Mouse (Mus musculus) heart, adult 2 months (tissue): ENCODE data around the gene Gm7534. TPM values are rescaled to one million over a fixed set of nuclear protein-coding genes. Genes with fewer than 3 reads are reported as not detected.
"Not testable (repeated sequence)": the region's sequence is repeated elsewhere in the genome, so short reads cannot be mapped to it uniquely, and the experiment has no call there.

Source experiments
- DNase-seq, 2 experiments: peaks; one replicate each; pipeline ENCODE4 v3.0.0; 2021
- H3K27ac ChIP-seq: fragments of 200-600 bp; 2 replicates; pipeline ENCODE4 v1.8.1; 2022
- H3K27me3 ChIP-seq: fragments of 200-500 bp; 2 replicates; pipeline ENCODE4 v1.6.1; 2012; ENCODE audit warnings: mild to moderate bottlenecking, low read length, inconsistent platforms, mixed read lengths; ENCODE audit not compliant: control insufficient read depth, insufficient read depth
- H3K36me3 ChIP-seq: fragments of 200-500 bp; 2 replicates; pipeline ENCODE4 v1.6.1; 2012; ENCODE audit warnings: low read length, inconsistent platforms; ENCODE audit not compliant: control insufficient read depth, insufficient read depth
- H3K4me1 ChIP-seq: fragments of 200-500 bp; 2 replicates; pipeline ENCODE4 v1.6.1; 2011; ENCODE audit warnings: low read length; ENCODE audit not compliant: control insufficient read depth, insufficient read depth
- H3K4me3 ChIP-seq: fragments of 200-600 bp; 2 replicates; pipeline ENCODE4 v1.8.1; 2022
- H3K79me2 ChIP-seq: fragments of 200-500 bp; replicated peaks from 2 replicates; pipeline ENCODE4 v1.6.1; 2012; ENCODE audit warnings: mild to moderate bottlenecking, inconsistent platforms, low read length, moderate library complexity, mixed read lengths; ENCODE audit not compliant: control insufficient read depth, insufficient read depth
- H3K9ac ChIP-seq: fragments of 200-500 bp; 2 replicates; pipeline ENCODE4 v1.6.1; 2012; ENCODE audit warnings: low read depth, mild to moderate bottlenecking, control low read depth, inconsistent platforms, low read length, mixed read lengths
- CTCF ChIP-seq: fragments of 200-600 bp; IDR thresholded peaks from 2 replicates; pipeline ENCODE4 v1.8.1; 2022; ENCODE audit warnings: antibody characterized with exemption, mild to moderate bottlenecking, moderate library complexity
- EP300 ChIP-seq: fragments of 200-500 bp; IDR thresholded peaks from 2 replicates; pipeline ENCODE4 v1.6.1; 2011; ENCODE audit warnings: low read depth, low read length, control low read depth; ENCODE audit not compliant: insufficient read depth
- POLR2A ChIP-seq: fragments of 200-500 bp; IDR thresholded peaks from 2 replicates; pipeline ENCODE4 v1.6.1; 2011; ENCODE audit warnings: mild to moderate bottlenecking, low read depth, low read length, control low read depth; ENCODE audit not compliant: insufficient read depth
- WGBS: fragments of 180-500 bp; shearing (Covaris S2); methylation state at CpG from one replicate; pipeline ENCODE4 v1.1.7; 2018; 5-methylcytosine and 5-hydroxymethylcytosine counted together
- intact Hi-C: fragments of 180-260 bp; cut with DNase I; formaldehyde crosslinking; loops from one replicate; pipeline ENCODE4 v1.15.1; 2025
- polyA plus RNA-seq: library from polyadenylated mRNA; depleted of rRNA; stranded (reverse); fragments of >200 nt; gene quantifications from 2 replicates; pipeline ENCODE4 v1.2.3, GENCODE M21; 2012; rRNA removed
- total RNA-seq, 2 experiments: library from RNA; stranded (reverse); gene quantifications; 2 replicates each; pipeline ENCODE4 v1.2.3; 2021

Gm7534 gene
- total and polyA plus RNA-seq, 3 experiments: not detected

DNA sequence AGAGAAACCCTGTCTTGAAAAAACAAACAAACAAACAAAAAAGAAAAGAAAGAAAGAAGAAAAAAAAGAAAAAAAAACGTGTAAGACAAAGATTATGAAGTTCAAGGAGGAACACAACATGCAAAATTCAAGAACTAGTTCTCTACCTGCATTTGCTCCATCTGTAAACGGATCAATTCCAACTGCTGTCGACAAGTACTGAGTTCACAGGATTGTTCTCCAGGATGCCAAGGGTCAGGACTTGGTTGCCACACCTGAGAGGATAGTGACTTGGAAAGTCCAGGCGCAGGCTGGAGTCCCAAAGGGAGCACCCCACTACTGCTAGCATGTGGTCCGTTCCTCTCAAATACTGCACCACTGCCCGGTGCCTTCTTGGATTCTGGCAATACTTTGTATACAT, 47.3 kb downstream of the Gm7534 start:
- WGBS: 90% methylated on average over 6 of the region's 6 CpGs
- Histone ChIP-seq H3K4me3 (no peak overlapping the region), H3K27me3 (no peaks in the 10 kb centered on the region), H3K4me1 (peaks cover 2% of the 10 kb centered on the region), H3K9ac (no peak overlapping the region), H3K27ac (peak overlapping the region; percentile 84), H3K36me3 (peaks cover 17% of the 10 kb centered on the region), H3K79me2 (no peaks in the 10 kb centered on the region)
- no peak for TF ChIP-seq CTCF
- no peak for TF ChIP-seq EP300
- no peak for TF ChIP-seq POLR2A
- intact Hi-C loops: no loop called here
- no peak for DNase-seq

DNA sequence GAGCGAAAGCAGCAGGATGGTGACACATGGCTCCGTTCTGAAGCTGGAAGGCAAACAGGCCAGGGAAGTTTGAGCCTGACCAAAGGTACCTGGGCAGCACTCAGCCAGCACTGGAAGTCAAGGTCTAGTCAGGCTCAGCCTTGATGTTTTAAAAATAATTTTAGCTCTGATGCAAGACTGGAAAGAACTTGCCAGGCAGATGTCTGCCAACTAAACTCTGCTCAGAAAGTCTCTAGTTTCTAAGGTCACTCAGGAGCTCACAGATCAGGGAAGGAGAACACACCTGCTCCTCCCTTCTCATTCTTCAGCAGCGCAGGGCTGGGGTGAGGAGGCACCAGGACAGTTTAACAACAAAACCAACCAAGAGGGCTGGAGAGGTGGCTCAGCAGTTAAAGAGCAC, 48.5 kb downstream of the Gm7534 start:
- TF ChIP-seq POLR2A (peak; percentile 55; the same call in 1 of the 2 replicates), CTCF (no peak), EP300 (0 out of 2 replicates have a peak, but pooled peaks have one; percentile 32)
- Histone ChIP-seq H3K9ac (peak overlapping the region; percentile 52), H3K4me1 (peaks cover 2% of the 10 kb centered on the region), H3K36me3 (peaks cover 19% of the 10 kb centered on the region), H3K4me3 (peak overlapping the region; percentile 27), H3K79me2 (no peaks in the 10 kb centered on the region), H3K27ac (peak overlapping the region; percentile 89), H3K27me3 (no peaks in the 10 kb centered on the region)
- intact Hi-C loops: no loop called here
- 73% methylated on average over 3 of the region's 3 CpGs for WGBS
- peak; percentile 44 to 52 for DNase-seq

DNA sequence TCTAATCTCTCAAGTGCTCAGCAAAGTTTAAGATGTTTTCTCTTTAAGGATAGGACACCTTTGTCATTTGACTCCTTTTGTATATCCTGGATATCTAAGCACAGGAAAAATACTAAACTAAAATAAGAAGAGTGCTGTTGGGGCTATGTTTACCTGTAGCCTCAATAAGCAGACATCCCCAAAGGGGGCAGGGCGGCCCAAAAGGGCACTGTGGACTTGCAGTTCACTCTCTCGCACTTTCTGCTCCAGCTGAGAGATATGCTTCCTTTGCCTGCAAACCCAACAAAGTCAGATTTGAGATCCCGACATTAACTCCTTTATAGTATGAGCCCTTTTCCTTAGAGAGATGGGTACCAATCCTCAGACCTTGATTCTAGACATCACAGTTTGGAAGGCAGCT, 49.1 kb downstream of the Gm7534 start:
- Histone ChIP-seq H3K27ac (peak overlapping the region; percentile 89), H3K36me3 (peaks cover 21% of the 10 kb centered on the region), H3K4me3 (peak overlapping the region; percentile 27; the same call in 1 of the 2 replicates), H3K9ac (no peak overlapping the region), H3K79me2 (no peaks in the 10 kb centered on the region; the same call in 1 of the 2 replicates), H3K27me3 (no peaks in the 10 kb centered on the region), H3K4me1 (peaks cover 2% of the 10 kb centered on the region; the same call in 1 of the 2 replicates)
- intact Hi-C loops: no loop called here
- TF ChIP-seq EP300 (no peak), CTCF (no peak), POLR2A (no peak)
- WGBS: 79% methylated on average over 3 of the region's 3 CpGs
- DNase-seq: no peak

DNA sequence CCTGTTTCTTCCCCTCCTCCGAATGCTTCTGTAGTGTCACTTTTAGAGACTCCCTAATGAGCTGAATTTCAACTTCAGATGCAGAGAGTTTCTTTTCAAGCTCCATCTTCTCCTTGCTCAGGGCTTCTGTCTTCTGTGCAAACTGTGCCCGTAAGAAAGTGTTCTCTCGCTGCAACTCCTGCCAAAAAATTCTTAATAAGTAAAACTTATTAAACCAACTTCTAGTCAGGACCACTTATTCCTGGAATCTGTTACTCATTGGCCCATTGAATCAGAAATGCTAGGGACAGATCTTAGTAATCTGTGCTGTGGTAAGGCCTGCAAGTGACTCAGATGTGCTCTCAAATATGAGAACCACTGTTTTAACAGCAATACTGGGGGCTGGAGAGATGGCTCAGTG, 50.7 kb downstream of the Gm7534 start:
- TF ChIP-seq CTCF: no peak
- no peak for TF ChIP-seq EP300
- Histone ChIP-seq H3K27ac (no peak overlapping the region), H3K27me3 (no peaks in the 10 kb centered on the region), H3K4me3 (no peak overlapping the region), H3K79me2 (no peaks in the 10 kb centered on the region; the same call in 1 of the 2 replicates), H3K36me3 (peaks cover 21% of the 10 kb centered on the region), H3K4me1 (peaks cover 2% of the 10 kb centered on the region; the same call in 1 of the 2 replicates), H3K9ac (no peak overlapping the region)
- no peak for DNase-seq
- intact Hi-C loops: no loop called here
- 85% methylated on average over 3 of the region's 3 CpGs for WGBS

DNA sequence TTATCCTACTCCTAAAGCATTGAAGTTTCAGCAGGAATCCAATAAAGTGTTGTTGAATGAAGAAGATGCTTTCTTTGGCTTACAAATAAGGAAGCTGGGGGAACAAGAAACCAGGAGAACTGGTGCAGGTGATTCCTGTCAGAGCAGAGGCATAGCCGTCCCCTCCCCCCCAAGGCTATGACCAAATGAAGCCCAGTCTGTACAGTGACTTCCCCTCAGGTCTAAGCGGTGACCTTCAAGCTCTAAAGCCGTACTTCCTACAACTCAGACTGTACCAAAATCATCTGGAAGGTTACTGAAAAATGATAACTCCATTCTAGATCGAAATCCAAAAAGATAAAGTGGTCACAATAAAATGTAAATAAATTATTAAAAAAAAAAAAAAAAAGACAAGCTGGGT, 53.4 kb downstream of the Gm7534 start:
- H3K36me3 ChIP-seq: peaks cover 28% of the 10 kb centered on the region
- no peak overlapping the region for H3K4me3 ChIP-seq
- no peaks in the 10 kb centered on the region for H3K27me3 ChIP-seq
- H3K9ac ChIP-seq: no peak overlapping the region
- intact Hi-C loops: no loop called here
- no peak for TF ChIP-seq EP300
- TF ChIP-seq POLR2A: no peak
- 92% methylated on average over 4 of the region's 4 CpGs for WGBS
- H3K4me1 ChIP-seq: peaks cover 2% of the 10 kb centered on the region; the same call in 1 of the 2 replicates
- H3K27ac ChIP-seq: no peak overlapping the region
- DNase-seq: no peak
- H3K79me2 ChIP-seq: no peaks in the 10 kb centered on the region; the same call in 1 of the 2 replicates

DNA sequence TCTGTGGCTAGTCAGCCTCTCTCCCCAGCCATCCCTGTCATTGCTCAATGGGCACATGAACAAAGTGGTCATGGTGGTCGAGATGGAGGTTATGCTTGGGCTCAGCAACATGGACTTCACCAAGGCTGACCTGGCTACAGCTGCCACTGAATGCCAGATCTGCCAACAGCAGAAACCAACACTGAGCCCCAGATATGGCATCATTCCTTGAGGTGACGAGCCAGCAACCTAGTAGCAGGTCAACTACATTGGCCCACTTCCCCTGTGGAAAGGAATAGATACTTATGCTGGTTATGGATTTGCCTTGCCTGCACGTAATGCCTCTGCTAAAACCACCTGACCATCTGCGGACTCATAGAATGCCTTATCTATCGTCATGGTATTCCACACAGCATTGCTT, 58.5 kb downstream of the Gm7534 start:
- H3K79me2 ChIP-seq, H3K4me1 ChIP-seq, H3K9ac ChIP-seq, DNase-seq, H3K27ac ChIP-seq, H3K27me3 ChIP-seq, H3K4me3 ChIP-seq, intact Hi-C loops: not testable (repeated sequence)
- peaks cover 12% of the 10 kb centered on the region; the same call in 1 of the 2 replicates for H3K36me3 ChIP-seq
- WGBS: 82% methylated on average over 5 of the region's 5 CpGs

Other genes with a start within 250 kb of the Gm7534 start
- 100 to 1,000 TPM in 1 of 2 experiments, 10 to 100 TPM in 1; 92.3 to 109 TPM for gene Hmgn2, start 234.4 kb downstream of the Gm7534 start, total RNA-seq
- 23.1 and 59.6 TPM in 2 replicates for gene Hmgn2, start 234.4 kb downstream of the Gm7534 start, polyA plus RNA-seq
- 10 to 100 TPM; 28.3 to 28.8 TPM for gene Dhdds, start 202.1 kb downstream of the Gm7534 start, total RNA-seq
- 21.6 and 34.2 TPM in 2 replicates for gene Dhdds, start 202.1 kb downstream of the Gm7534 start, polyA plus RNA-seq
- gene Lin28a, start 184.2 kb downstream of the Gm7534 start, total RNA-seq: not detected
- gene Lin28a, start 184.2 kb downstream of the Gm7534 start, polyA plus RNA-seq: not detected in 2 replicates
- not detected for gene Zfp683, start 149.2 kb downstream of the Gm7534 start, total RNA-seq
- gene Zfp683, start 149.2 kb downstream of the Gm7534 start, polyA plus RNA-seq: not detected in 2 replicates
- gene Crybg2, start 142.2 kb downstream of the Gm7534 start, total RNA-seq: not detected
- 0.49 TPM in 1 of 2 replicates, not detected in the other for gene Crybg2, start 142.2 kb downstream of the Gm7534 start, polyA plus RNA-seq
- gene Cd52, start 107.9 kb downstream of the Gm7534 start, total RNA-seq: 1 to 10 TPM; 4.1 to 5.8 TPM
- gene Cd52, start 107.9 kb downstream of the Gm7534 start, polyA plus RNA-seq: 9.0 and 19.2 TPM in 2 replicates
- gene Ubxn11, start 100.4 kb downstream of the Gm7534 start, total RNA-seq: 1 to 10 TPM; 1.6 to 2.1 TPM
- gene Ubxn11, start 100.4 kb downstream of the Gm7534 start, polyA plus RNA-seq: 3.3 and 6.9 TPM in 2 replicates
- gene Sh3bgrl3, start 74.2 kb downstream of the Gm7534 start, total RNA-seq: 10 to 100 TPM; 34.3 to 45.7 TPM
- 98.9 and 139 TPM in 2 replicates for gene Sh3bgrl3, start 74.2 kb downstream of the Gm7534 start, polyA plus RNA-seq
- gene Cep85, start 15.9 kb downstream of the Gm7534 start, total RNA-seq: 10 to 100 TPM; 54.4 to 63.2 TPM
- 52.2 and 73.7 TPM in 2 replicates for gene Cep85, start 15.9 kb downstream of the Gm7534 start, polyA plus RNA-seq
- gene Catsper4, start 24.4 kb upstream of the Gm7534 start, total RNA-seq: not detected
- gene Catsper4, start 24.4 kb upstream of the Gm7534 start, polyA plus RNA-seq: not detected in 2 replicates
- 1 to 10 TPM; 4.1 to 6.7 TPM for gene Cnksr1, start 35.4 kb upstream of the Gm7534 start, total RNA-seq
- gene Cnksr1, start 35.4 kb upstream of the Gm7534 start, polyA plus RNA-seq: 3.3 and 4.4 TPM in 2 replicates
- not detected for gene E130218I03Rik, start 40.7 kb upstream of the Gm7534 start, total RNA-seq
- gene E130218I03Rik, start 40.7 kb upstream of the Gm7534 start, polyA plus RNA-seq: not detected in 2 replicates
- gene Zfp593, start 42.6 kb upstream of the Gm7534 start, total RNA-seq: 1 to 10 TPM; 3.3 to 4.3 TPM
- gene Zfp593, start 42.6 kb upstream of the Gm7534 start, polyA plus RNA-seq: 2.8 and 2.9 TPM in 2 replicates
- not detected for gene Gm30191, start 43.9 kb upstream of the Gm7534 start, total RNA-seq
- gene Gm30191, start 43.9 kb upstream of the Gm7534 start, polyA plus RNA-seq: not detected in 2 replicates
- gene Grrp1, start 51.1 kb upstream of the Gm7534 start, total RNA-seq: 1 to 10 TPM; 5.2 to 5.7 TPM
- 10.0 and 11.0 TPM in 2 replicates for gene Grrp1, start 51.1 kb upstream of the Gm7534 start, polyA plus RNA-seq
- 1 to 10 TPM; 5.3 to 7.6 TPM for gene Pdik1l, start 84.9 kb upstream of the Gm7534 start, total RNA-seq
- gene Pdik1l, start 84.9 kb upstream of the Gm7534 start, polyA plus RNA-seq: 1.00 and 4.0 TPM in 2 replicates
- 100 to 1,000 TPM; 209 to 210 TPM for gene Trim63, start 112.1 kb upstream of the Gm7534 start, total RNA-seq
- gene Trim63, start 112.1 kb upstream of the Gm7534 start, polyA plus RNA-seq: 142 and 215 TPM in 2 replicates
- gene Slc30a2, start 140.2 kb upstream of the Gm7534 start, total RNA-seq: under 1 TPM; 0.45 to 0.65 TPM
- 0.12 and 0.35 TPM in 2 replicates for gene Slc30a2, start 140.2 kb upstream of the Gm7534 start, polyA plus RNA-seq
- 10 to 100 TPM; 18.0 to 19.6 TPM for gene Extl1, start 180.8 kb upstream of the Gm7534 start, total RNA-seq
- 23.7 and 24.4 TPM in 2 replicates for gene Extl1, start 180.8 kb upstream of the Gm7534 start, polyA plus RNA-seq
- gene Pafah2, start 193.3 kb upstream of the Gm7534 start, total RNA-seq: 10 to 100 TPM in 1 of 2 experiments, 1 to 10 TPM in 1; 6.4 to 11.0 TPM
- gene Pafah2, start 193.3 kb upstream of the Gm7534 start, polyA plus RNA-seq: 11.7 and 17.8 TPM in 2 replicates